Mouse (Mus musculus) mature B cell (primary cell): ENCODE data around the gene Gm20518.

Experiments used
- in situ Hi-C: fragments of 300-500 bp; cut with MboI; formaldehyde crosslinking; loops from 2 replicates; pipeline ENCODE4 v1.14.3; 2019

Gene Gm20518

DNA sequence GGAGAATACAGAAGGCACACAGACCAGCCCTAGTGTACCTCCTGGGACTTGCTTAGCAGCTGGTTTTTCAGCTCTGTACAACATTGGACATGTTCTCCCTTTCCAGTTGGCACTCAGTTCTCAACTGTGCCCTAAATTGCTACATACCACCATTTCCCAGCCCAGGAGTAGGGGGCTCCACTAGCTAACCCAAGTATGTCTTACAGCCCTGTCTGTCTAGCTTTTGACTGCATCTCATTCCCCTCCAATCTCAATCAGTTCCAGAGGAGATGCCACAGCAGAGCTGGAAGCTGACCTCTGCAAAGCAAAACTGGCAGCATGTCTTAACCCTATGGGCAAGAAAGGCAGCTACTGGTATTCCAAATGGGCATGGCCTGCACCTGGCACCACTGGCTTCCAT is 4.6 kb upstream of the Gm20518 start:
- in situ Hi-C loops: no loop called here

DNA sequence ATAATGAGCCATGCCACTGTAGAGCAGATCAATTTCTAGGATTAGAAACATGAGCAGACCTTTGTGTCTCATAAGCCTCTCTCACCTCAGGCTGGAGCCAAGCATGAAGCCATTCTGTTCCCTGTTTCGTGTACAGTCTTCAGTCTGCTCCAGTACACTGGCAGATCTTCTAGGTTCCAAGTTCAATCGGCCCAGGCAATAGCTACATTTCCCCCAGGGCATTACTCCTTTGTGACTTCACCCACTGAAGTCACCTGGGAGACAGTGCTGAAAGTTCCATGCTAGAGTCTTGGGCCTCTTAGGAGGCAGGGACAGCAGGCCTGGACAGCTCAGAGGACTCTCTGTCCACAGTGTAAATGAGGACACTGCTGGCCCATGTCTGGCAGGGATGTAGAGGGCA is 2.5 kb upstream of the Gm20518 start, which contains the start of gene Tssk1:
Tssk1 (plus strand) TSS at position 301 of the 400 bp plus-strand sequence.
- in situ Hi-C loops: no loop called here

DNA sequence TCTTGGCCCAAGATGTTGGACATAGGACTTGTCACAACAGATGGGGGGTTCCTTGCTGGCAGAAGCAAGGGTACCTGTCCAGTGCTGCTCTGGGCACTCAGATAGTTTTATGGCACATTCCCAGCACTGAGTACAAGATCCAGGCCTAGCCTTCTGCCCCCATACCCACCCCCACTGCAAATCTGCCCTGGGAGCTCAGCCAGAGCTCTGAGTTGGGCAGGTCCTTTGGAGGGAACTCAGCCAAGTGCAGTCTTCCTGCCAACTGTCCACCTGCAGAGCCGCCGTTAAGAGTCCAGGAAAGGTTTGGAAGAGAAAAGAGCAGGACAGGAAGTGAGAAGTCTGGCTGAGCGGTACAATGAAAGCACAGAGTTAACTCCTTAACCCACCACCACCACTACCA is 1.1 kb upstream of the Gm20518 start:
- in situ Hi-C loops: no loop called here

DNA sequence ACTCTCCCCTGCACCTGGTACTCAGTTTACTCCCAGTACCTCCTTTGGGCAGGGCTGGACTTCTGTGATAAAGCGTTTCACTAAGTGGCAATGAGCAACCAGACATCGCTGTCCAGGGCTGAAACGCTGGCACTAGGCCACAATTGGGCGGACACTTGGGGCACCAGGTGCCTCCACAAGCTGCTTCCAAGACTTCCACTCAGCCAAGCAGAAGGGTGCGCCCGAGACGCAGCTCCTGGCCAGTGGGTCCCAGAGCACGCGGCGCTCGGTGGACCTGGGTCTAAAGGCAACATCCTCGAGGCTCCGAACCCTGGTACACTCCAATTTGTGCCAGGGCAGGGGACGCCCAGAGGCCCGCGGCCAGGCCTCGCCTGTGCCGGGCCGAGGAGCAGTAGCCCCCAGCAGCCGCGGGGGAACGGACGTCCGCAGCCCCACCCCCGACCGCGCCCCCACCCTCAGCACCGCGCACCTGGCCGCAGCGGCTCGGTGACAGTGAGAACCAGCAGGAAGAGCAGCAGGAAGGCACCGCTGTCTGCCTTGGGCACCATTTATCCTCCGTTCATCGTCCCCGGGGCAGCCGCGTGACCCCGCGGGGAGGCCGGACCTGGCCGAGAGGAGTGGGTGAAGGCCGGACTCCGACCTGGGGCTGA is 429 bp downstream of the Gm20518 start:
- in situ Hi-C loops: no loop called here

DNA sequence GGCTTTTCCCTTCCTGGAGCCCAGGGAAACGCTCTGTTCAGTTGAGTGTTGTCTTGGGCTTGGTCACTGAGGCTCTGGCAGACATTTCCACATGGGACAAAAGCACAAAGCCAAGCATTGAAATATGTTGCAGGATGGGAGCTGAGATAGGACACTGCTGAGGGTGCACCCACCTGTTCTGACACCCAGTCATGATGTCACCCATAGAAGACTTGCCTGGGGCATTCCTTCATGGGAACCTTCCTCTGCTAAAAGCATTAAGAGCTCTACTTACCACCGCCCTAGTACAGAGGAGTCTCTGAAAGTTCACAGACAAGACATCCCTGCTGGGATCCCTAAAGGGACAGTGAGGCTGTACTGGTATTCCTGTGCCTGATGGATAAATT is 1.1 kb downstream of the Gm20518 start:
- in situ Hi-C loops: no loop called here

DNA sequence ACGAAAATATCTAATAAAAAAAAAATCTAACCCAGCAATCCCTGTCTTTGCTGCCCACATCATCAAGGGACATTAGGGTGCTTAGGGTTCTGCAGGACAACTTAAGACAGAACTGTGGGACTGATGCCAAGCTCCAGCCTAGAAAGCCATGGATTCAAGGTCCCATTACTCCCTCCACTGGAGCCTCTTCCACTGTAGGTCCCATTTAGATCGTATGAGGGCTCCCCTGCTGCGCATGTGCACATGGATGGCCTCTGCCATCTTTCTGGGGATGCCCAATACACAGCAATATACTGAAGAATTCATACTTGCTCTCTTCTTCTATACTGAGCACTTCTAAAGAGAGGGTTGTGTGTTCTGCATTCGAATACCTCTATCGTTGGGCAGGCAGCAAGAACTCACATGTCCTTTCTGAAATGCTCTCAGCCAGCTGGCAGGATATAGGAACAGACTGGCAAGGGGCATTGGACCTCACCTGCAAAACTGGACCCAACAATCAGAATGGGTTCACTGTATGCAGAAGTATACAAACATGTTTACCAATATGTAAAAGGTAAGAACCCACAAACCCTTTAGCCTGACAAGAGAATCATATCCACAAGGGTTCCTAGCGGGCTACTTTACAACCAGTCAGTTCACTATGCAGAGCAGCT is 1.7 kb downstream of the Gm20518 start:
- in situ Hi-C loops: no loop called here

DNA sequence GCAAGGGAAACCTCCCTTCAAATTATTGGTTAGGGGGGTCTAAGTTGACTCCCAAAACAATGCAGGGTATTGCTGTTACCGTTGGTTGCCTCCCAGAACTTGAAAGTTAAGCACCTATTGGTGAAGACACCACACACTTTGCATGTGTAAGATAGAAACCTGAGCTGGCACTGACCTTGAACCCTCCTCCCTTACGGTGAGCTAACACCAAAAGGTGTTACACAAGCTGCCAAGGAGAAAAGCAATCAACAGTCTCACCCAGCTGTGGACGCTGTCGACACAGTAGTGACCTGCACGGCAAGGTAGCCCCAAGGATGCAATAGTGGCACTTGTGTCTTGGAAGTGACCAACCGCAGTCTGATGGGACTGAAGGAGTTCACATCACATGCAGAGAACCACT is 7.4 kb downstream of the Gm20518 start:
- in situ Hi-C loops: no loop called here

DNA sequence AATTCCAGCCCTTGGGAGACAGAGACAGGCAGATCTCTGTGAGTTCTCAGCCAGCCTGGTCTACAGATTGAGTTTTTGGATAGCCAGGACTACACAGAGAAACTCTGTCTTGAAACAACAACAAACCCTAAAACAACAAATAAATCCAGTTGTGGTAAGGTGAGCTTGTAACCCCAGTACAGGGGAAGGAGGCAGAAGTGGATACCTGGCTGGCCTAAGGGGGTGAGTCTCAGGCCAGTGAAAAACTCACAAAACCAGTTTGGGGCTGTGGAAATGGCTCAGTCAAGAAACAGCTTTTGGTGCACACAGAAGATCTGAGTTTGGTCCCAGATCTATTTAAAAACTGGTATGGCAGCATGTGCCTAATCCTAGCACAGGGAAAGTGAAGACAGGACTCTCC is 9.3 kb downstream of the Gm20518 start:
- in situ Hi-C loops: no loop called here

DNA sequence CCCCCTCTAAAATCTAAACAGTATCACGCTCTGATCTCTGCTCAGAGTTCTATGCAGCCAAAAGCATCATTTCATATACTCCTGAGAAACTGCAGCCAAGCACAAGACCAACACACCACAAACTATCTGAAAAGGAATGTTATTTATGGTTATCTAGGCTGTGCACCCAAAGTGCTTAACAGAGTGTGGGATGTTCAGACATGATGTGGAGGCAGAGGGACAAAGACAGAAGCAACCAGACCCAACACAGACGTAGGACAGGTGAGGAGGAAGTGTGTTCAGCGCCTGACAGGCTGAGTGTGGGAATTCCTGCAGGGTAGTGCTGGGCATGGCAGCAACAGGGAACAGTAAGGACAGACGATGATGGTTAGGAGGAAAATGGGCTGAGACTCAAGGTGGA is 11.9 kb downstream of the Gm20518 start:
- in situ Hi-C loops: no loop called here

DNA sequence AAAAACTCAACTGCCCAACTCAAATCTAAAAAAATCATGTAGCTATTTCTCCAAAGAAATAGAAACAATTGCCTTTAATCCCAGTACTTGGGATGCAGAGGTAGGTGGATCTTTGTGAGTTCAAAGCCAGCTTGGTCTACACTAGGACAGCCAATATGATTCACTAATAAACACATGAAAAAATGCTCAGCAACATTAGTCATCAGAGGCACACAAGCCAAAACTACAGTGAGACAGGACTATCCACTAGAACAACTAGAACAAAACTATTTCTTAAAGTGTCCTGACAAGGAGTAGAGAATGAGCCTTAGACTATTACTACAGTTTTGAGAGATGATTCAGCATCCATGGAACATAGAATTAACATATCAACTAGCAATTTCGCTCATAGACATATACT is 15.4 kb downstream of the Gm20518 start:
- in situ Hi-C loops: no loop called here

DNA sequence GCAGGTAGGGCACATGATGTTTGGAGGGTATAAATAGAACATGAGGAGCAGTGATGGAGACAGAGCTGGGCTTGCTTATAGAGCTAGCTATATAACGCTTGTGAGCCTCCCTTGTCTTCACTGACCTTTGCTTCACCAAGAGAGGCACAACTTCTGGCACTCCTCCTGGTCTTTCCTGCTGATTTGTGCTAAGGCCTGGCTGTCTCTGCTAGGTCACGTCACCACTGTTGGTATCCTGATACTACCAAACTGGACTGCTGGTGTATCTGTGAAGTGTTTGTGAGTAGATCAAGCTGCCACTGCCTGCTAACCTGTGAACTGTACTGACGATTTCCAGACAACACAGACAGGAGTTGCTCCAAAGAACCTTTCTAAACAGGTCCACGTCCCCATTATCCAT is 16.3 kb downstream of the Gm20518 start:
- in situ Hi-C loops: no loop called here

DNA sequence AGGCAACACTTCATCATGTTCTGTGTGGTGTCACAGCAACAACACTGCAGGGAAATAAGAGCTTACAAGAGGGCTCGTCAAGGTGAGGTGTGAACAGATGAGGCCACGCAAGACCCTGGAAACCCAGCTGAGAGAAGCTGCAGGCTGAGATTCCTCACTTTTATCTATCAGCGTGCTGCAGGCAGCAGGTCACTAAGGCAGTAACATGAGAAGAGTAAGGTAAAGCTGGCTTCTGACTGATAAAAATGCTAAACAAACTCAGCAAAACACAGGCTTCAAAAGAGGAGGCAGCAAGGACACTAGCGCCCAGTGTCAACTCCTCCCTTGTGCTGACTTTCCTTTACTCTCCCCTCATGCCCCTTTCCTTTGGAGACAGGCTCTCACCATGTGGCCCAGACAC is 18.5 kb downstream of the Gm20518 start:
- in situ Hi-C loops: no loop called here

DNA sequence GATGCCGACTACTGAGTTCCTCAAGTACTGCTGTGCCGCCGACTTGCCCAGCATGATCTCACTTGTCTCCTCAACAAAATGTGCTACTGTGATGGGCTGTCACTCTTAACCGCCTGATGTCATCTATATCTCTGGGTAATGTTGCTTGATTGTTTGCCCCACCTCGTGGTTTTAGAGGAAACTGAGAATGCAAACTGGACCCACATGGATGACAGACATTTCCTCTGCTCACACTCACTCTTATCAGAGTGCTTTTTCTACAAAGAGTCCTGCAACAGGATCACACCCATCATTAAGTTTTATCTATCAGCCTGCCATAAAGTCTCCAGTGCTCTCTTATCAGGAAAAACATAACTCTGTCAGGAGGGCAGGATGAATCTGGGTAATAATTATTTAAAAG is 20.2 kb downstream of the Gm20518 start:
- in situ Hi-C loops: no loop called here

DNA sequence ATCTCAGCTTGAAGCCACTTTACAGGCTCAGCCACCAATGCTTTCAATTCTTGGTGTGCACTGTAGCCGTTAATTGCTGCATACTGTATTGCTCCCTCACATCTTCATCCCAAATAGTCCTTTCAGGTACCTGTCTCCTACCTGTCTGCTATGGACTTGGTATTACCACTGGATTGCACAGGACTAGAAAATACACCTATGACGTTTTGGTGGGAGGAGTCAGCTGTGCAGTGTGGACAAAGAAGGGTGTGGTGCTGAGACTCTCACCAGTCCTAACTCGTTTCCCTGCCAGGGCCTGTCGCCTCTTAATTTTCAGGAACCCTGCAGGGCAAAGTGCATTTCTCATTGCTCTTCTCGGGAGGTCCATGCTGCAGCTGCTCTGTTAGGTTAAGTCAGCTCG is 25.7 kb downstream of the Gm20518 start:
- in situ Hi-C loops: no loop called here

DNA sequence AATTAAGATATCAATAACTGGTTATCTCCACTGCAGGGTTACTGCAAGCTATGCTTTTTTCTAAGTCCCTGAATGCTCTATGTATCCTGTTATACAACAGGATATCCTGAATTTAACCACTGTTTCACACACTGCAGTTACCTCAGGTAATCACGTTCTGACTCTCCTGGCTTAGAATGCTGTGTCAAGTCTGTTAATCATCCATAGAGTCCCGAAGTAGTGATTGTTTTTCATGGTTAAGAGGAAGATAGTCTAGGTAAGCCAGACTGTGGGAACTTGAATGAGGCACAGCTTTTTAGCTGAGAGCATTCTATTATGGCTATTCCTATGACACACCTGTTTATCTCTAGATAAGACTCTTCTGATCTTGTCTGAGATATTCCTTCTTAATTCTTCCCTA is 26.2 kb downstream of the Gm20518 start:
- in situ Hi-C loops: no loop called here

DNA sequence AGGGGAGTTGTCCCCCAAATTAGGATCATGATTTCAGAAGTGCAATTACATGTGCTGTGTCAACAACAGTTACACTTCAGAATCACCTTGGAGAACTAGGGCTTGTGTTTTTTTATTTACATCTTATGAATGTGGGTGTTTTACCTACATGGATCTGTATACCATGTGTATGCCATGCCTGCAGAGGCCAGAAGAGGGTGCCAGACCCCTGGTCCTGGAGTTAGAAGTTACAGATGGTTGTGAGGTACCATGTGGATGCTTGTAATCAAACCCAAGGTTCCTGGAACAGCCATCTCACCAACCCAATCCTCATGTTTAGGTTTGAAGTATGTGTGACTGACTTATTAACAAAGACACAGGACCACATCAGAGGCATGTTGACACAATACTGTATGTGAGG is 32.9 kb downstream of the Gm20518 start:
- in situ Hi-C loops: no loop called here

DNA sequence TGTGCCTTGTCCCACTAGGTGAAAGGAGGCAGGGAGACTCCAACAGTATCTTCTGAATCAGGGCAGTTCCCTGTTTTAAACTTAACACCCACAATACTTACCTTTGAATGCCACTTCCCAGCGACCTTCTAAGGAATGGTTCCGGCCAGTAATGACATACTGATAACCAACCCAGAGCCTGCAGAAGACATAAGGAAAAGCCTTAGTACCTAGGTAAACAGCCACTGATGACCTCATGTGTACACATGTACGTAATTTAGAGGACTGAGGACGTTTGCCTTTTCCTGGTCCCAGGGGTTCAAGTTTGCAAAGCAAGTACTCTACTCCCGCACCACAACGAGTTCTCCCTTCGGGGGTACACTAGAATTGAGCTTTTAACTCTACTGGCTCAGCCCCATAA is 34.3 kb downstream of the Gm20518 start:
- in situ Hi-C loops: no loop called here

DNA sequence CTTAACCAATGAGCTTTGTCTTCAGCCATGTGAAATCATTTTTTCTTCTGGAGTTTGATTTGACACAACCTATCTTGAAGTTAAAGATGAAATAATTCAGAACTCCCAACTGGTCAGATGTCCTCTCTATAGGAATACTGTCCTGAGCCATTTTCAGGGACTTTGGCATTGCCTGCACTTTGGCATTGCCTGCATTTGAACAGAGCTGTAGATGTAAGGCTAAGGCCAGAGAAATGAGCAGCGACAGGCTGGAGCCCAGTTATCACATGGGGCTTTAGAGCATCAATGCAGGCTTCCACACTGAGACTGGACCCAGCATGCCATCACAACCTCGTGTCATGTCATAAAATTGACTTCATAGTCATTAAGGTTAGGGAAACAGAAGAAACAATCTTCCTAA is 38.2 kb downstream of the Gm20518 start:
- in situ Hi-C loops: no loop called here

DNA sequence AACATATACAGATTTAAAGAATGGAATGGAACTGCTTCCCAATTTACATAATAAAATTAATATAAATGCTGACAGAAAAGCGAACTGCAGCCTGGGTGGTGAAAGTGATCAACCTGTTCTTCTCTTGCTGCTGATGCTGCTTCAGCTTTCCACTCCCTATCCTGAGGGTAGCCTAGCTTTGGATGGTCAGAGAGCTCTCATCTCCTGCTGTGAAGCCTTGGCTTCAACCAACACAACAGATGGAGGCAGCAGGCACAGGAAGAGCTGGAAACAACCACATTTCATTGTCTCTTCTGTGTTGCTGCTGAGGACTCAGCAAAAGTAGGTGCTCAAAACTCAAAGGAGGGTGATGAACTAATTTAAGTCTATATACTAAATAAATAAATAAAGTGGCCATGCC is 39.6 kb downstream of the Gm20518 start:
- in situ Hi-C loops: no loop called here

DNA sequence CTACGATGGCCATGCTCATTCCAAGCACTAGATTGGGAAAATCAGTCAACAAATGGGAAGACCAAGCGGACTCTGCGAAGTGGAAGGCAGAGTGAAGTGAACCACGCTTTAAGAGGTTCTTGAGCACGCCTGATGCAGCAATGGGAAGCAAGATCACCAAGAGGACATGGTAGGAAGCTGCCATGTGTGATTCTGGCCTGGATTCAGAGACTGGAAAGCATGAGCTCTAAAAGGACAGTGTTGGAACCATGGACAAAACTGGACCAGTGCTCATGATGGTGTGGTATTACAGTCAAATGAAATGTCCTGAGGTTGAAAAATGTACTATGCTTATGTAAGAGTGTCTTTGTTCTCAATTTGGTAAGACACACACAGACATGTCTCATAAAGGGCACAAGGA is 40.1 kb downstream of the Gm20518 start:
- in situ Hi-C loops: no loop called here

DNA sequence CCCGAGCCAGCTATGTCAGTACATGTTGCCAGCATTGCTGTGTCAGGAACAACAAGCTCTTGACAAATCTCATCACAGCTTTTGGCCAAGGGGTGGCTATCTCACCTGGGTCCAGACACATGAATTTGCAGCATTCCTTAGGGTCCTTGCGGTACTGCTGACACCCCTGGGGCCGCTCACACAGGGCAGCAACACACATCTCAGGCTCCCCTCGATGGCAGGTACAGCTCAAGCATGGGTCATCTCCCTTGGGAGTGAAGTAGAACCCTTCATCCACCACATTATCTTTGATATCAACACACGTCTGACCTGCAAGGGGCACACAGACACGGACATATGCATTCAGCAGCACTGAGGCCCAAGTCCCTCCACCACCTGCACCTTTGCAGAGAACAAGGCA is 42.0 kb downstream of the Gm20518 start:
- in situ Hi-C loops: no loop called here

DNA sequence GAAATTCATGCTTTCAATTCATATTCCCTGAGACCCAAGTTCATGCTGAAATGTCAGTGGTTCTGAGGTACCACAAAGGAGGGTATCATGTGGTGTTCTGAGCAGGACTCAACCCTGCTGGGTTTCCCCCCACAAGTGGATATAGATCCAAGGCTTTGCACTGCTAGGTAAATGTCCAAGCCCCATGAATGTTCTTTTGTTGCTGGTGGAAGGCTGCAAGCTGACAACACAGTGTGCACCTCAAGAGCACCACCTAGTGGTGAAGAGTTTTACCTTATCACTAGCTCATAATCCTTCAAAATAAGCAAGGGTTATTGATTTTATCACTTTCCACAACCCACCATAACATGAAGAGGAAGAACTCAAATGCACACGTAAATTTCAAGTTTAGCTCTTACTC is 42.5 kb downstream of the Gm20518 start:
- in situ Hi-C loops: no loop called here

DNA sequence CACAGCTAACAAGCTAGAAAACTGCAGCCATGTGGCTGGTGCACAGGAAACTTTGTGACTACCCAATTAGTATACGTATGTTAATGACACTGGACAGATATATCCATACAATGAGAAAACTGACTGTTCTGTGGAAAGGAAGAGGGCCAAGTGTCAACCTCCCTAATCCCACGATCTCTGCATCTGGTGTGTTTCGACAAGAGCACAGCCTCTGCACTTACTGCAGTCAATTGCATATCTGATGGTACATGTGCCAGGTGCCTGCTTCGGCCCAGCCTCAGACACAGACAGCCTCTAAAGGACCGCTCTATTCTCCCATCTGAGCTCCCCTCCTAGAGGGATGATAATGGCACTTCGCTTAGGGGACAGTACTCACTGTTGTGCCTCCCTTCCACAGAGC is 43.0 kb downstream of the Gm20518 start:
- in situ Hi-C loops: no loop called here

DNA sequence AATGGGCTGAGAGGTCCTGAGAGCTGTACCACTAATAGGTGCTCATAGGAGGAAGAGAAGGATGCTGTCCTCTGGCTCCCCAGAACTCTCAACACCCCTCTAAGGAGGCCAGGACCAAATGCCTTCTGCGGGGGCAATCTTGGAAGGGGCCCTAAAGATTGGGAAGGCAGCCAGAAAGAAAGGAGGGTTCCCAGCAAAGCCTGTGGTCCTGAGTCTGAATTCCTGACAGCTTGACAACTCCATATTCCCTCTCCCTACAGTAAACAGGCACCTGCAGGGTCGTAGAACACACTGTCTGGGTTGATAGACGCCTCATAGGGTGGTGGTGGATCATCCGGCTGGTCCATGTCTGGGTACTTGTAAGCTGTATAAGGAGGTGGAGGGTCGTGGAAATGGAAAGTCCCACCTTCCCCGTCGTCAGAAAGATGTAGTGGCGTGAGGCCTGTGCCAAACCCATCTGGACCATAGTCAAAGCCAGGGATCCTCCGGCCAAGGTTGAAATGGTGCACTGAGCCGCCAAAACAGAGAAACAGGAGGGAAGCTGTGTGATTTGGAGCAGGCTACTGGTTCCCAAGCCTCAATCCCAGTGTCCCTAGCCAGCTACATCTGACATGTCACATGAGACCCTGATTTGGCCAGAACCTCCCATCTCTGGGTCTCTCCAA is 47.6 kb downstream of the Gm20518 start:
- in situ Hi-C loops: no loop called here
